Mouse (Mus musculus): ENCODE data around the gene Crybg2.

The Crybg2 gene

DNA sequence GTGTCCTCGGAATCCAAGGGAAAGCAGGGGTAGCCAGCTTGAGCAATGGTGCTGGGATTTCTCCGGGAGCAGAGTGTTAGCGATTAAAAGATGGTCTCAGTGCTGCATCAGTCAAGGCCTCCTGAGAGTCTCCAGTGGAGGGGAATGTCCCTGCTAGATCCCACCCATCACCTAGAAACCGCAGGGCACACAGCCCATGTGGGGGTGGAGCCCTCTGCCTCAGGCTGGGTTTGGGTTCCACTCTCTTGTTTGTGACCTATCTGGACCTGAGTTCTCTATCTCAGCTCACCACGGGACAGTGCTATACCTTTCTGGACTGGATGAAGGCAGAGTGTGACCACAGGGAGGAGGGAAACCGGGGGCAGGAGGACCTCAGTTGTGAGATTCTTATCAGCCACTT, 1.7 kb upstream of the Crybg2 start:
- DNase-seq, result no peak

DNA sequence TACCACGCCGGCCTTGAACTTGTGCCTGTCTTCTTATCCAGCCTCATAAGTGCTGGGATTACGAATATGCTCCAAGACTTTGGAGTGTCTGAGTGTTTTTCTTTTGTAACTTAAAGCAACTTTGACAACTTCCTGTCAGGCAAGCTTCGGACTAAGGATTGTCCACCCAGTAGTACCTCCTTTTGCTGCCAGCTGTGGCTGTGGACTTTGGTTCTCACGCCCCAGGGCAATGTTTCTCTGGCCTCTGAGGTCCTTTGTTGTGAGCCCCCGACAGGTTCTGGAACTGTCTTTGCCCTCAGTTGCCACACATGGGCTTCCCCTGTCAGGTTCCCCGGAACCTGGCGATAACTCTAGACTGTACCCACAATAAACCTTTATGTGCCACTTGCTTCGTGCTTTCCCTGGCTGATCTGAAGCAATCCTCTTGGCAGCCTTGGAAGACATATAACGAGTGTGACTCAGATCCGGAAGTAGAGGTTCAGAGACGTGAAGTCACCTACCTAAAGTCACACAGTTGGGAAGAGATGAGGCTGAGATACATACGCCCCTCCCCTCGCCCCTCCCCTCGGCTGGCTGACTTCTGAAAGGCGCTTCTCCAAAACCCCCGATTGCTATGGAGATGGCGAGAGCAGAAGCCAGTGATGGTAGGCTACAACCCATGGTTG, 683 bp downstream of the Crybg2 start:
- DNase-seq, result peak in 1 of 2 experiments; percentile 32

DNA sequence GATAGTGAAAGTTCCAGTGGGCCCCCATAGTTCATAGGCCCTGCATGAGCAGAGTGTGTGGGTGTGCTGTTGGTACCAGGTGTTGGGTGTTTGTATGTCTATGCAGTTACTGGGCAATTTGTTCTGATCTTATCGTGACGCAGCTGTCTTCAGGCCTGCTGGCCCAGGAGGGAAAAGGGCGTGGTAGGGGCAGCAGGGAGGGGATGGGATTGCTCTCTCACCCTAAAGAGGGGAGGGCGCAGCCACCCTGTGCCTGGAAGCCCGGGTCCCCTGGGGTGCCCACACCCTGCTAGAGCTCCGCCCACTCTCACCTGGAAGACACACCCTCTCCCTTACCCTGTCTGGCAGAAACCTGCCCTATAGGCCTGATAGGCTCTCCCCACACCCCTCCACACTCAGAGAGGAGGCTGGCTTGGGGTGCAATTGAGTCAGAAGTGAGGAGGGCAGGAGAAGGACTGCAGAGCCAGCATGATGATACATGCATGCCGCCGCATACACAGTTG, 1.4 kb downstream of the Crybg2 start:
- peak; percentile 12 to 36 for DNase-seq

DNA sequence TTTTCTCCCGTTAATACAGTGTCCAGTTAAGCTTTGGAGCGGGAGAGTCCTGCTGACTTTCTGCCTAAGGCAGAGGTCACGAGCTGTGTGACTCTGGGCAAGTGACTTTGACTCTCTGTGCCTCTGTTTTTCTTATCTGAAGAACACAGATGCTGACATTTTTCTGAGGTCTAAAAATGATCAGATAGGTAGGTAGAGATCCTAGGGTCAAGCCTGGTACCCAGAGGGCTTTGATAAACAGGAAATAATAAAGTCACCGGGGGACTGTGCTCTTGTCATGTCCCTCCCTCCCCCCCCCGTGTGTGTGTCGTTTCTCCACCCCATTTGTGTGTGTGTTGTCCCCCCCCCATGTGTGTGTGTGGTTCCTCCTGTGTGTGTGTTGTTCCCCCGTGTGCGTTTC, 1.9 kb downstream of the Crybg2 start:
- no peak for DNase-seq

DNA sequence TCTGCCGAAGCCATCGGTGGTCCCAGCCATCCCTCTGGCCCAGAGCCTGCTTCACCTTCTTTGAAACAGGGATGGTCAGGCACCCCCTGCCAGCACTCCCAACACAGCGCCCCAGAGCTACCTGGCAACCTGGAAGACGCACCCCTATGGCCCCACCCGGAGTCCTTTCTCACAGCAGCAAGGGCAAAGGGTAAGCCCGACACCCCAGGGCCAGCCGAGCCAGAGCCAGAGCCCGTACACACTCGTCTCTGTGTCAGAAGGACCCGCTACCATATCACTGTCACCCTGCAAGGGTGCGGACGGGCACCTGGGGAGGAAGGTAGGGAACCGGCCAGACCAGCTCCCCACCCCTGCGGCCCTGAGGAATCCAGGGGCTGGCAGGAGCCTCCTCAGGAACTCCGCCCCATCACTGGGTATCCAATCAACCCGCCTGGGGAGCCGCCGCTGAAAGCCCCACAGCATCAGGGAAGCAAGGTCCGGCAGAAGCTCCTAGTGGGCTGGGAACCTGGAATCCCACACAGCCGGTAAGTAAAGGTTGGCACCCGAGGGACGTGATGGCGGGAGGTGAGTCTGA, 4.9 kb downstream of the Crybg2 start:
- DNase-seq, result peak; percentile 62 to 78

DNA sequence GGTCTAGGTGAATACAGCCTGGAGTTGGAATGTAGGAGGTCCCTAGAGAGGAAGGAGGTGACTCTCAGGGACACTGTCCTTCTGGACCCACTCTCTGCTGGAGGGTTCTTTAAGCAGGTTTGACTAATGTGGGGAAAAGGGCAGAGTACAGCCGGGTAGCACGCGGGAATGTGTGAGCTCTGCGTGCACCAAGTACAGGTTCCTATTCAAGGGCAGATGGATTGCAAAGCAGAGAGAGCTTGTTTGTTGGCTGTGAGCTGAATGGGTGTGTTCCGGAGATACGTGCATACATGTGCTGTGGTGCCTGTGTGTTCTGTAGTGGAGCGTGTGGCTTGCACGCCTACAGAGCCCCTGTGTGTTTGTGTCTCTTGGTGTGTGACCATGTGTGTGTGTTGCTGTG, 6.8 kb downstream of the Crybg2 start:
- no peak for DNase-seq

DNA sequence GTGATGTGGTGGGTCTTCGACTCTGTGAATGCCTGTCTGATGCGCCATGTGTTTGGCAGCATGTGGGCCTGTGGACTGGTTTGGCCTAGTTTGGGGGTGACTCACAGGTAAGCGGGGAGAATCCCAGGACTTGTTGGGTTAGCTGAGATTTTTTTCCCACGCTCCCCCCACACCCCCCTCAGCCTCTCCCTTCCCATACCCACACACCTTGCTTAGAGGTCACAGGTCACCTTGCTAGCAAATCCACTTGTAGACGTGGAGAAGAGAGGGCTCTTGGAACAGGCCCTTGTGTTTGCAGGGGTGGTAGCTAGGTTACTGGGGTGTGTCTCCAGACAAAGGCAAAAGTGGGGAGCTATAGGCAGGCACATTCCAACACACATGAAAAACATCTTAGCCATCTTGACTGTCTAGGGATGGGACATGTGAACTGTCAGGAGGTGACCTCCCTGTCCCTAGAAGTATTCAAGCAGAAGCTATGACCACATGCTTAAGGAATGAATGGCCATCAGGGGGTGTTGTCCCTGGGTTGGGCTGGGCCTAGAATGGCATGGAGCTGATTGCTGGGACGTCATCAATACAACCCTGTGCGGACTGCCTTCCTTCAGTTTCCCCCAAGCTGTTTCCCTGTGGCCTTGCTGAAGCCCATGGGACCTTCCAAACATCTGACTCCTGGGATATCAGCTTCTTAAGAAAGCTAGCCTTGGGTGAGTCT, 7.4 kb downstream of the Crybg2 start:
- DNase-seq, result peak; percentile 57 to 72

DNA sequence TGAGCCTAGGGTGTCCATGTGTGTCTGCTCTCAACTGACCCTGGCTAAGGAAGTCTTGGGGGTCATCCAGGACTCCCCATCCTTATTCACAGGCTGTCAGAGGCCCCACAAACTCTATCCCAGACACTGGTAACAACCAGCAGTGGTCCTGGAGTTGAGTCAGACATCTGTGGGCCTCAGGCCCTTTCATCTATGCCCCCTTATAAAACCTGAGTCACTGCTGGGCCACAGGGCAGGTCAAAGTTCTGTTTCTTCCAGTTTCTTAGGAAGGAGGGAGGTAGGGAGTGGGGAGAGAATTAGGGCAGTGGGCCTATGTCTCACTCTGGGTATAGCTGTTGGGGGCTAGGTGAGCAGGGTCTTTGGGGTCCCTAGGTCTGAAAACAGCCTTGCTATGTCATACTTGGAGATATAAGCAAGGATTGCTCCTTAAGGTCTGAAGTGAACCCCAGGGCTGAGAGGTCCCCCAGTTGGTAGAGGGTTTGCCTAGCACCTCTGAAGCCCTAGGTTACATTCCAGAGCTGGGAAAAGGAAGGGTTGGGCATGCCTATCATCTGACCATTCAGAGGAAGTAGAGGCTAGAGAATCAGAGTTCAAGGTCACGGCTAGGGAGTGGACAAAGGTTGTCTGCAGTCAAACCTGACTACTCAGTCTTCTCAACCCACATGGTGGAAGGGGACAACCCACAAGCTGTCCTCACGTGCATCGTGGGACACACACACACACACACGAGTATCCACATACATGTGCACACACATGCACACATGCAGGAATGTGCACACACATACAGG, 8.4 kb downstream of the Crybg2 start:
- DNase-seq, result no peak

DNA sequence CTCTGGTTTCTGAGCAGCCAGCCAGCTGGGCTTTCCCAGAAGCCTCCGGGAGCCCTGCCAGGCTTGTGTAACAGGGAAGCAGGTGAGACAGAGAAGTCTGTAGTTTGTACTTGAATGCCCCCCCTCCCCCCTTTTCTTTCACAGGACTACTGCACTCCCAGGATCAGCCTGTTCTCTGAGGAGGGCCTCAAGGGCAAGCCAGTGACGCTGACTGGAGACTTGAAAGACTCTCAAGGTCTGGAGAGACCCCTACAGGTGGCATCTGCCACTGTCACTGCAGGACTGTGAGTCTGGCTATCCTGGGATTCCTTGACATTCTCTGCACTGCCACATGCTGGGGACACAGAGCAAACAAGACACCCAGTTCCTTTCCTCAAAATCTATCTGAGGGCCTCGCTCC, 18.1 kb downstream of the Crybg2 start:
- peak; percentile 38 to 60 for DNase-seq

DNA sequence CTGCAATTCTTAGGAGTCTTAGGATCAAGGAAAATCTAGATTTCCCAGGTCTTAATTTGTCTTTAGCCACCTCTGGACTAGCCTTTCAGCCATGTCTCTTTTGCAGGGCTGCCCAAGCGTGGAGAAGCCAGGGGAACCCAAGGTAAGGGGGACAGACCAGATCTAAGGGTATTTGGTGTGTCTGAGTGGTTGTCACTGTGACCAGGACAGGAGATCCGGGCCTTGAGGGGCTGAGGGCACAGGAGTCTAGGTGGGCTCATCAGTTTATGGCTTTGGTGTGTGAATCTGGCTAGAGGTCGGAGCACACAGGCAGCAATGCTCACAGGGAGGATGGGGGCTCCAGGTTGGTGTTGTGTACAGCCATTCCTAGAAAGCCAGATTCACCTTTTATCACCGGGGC, 20.1 kb downstream of the Crybg2 start:
- DNase-seq, result no peak

DNA sequence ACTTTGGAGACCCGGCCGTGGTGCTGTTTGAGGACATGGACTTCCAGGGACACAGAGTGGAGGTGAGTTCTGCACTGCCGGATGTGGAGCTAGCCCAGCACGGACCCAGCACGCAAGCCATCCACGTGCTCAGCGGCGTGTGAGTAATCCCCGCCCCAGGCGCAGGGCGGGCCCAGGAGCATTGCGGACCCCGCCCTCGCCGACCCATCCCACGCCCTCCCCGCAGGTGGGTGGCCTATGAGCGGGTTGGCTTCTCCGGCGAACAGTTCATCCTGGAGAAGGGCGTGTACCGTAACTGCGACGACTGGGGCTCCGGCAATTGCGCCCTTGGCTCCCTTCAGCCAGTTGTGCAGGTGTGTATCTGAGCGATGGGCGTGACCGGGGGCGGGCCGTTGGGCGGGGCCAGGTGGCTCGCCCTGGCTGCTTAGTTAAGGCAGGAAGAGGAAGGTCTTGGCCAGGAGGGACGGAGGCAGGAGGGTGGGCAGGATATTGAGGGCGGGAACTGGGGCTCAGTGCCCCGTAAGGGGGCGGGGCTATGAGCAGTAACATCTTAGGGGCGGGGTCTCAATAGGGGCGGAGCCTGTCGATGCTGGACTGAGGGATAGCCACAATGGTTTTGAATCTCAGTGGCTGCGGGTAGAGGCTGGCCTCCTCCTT, 21.2 kb downstream of the Crybg2 start:
- peak; percentile 86 to 92 for DNase-seq

DNA sequence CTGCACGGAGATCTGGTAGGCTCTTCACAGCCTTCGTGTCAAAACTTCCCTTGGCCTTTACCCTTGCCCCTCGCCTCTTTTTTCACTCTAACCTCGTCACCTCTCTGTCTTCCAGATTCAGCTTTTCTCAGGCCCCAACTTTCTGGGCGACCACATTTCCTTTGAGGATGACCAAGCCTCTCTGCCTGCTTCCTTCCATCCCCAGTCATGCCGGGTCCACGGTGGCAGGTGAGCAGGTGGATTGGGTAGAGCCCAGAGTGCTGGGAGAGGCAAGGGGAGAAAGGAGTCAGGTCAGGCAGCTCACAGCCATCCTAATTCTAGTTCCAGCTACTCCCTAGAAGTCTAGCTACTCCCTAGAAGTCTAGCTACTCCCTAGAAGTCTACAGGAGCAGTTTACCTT, 21.8 kb downstream of the Crybg2 start:
- no peak for DNase-seq

DNA sequence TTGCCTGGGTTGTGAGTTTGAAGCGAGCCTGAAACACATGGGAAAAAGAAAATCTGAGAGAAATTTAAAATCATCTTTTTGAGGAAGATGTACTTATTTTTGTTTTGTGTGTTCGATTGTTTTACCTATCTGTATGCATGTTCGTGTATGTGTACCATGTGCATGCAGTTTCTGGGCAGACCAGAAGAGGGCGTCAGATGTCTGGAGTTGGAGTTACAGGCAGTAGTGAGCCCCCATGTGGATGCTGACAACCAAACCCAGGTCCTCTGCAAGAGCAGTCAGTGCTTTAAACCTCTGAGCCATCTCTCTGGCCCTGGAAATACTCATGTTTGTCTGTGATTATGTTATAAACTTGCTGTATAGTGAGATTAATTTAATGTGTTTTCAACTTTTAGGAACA, 24.4 kb downstream of the Crybg2 start:
- no peak for DNase-seq

DNA sequence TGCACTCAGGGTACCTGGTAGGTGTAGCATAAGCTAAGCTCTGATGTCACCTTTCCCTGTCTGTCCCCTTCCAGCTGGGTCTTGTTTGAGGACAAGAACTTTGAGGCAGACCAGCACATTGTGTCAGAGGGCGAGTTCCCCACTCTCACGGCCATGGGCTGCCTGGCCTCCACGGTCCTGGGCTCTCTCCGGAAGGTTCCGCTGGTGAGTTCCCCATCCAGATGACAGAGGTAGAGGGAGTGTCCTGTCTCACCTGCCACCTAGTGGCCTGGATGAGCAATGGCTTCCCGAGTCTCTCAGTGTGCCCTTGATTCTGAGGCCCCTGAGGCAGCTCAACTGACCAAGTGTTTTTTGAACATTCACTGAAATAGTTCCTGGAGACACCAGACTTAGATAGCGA, 26.8 kb downstream of the Crybg2 start:
- DNase-seq, result peak in 1 of 2 experiments; percentile 34

DNA sequence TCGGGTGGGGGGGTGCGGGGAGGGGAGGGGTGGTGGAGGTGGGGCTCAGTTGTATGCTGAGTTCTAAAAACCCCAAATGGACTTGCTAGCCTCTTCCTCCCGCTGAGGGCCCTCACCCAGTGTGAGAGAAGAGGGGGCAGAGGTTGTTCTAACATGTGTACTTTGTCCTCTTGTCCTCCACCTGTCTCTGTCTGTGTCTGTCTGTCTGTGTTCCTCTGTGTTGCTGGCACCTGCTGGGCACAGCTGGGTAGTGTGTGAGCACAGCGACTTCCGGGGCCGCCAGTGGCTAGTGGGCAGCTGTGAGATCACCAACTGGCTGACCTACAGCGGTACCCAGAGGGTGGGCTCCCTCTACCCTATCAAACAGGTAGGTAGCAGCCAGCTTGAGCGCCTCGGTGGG, 28.4 kb downstream of the Crybg2 start:
- DNase-seq, result no peak

DNA sequence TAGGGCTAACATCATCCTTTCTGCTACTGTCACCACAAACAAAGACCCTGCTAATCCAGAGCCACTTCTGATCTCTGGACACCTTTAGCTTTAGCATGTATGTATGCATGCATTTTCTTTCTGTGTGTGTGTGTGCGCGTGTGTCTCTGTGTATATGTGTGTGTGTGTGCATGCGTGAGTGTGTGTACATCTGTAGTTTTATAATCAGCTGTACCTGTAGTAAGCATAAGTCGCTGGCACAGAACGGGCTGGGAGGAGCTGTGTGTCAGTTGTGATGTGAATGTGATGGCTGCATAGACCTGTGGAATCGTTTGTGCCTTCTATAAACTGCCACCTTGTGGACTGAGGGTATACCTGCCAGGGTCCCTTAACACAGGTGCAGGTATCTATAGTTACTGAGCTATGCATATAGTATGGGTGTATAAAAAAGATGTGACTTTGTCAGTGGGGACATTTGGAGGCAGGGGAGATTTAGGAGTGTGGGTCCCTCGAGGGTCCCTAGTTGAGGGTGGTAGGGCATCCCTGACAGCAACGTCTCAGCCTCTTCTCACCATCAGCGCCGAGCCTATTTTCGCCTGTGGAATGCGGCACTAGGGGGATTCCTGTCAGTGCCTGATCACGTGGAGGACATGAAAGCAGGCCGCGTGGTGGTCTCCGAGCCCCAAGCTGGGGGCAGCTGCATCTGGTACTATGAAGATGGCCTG, 30.1 kb downstream of the Crybg2 start:
- no peak for DNase-seq

DNA sequence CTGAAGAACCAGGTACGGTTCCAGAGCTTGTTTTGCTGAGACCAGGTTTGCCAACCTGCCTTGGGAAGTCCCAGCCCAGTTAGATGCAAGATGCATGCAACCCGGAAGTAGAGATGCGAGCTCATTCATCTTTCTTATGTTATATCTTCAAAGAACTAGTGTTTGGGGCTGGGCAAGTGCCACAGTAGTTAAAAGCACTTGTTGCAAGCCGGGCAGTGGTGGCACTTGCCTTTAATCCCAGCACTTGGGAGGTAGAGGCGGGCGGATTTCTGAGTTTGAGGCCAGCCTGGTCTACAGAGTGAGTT, 30.6 kb downstream of the Crybg2 start:
- no peak for DNase-seq

DNA sequence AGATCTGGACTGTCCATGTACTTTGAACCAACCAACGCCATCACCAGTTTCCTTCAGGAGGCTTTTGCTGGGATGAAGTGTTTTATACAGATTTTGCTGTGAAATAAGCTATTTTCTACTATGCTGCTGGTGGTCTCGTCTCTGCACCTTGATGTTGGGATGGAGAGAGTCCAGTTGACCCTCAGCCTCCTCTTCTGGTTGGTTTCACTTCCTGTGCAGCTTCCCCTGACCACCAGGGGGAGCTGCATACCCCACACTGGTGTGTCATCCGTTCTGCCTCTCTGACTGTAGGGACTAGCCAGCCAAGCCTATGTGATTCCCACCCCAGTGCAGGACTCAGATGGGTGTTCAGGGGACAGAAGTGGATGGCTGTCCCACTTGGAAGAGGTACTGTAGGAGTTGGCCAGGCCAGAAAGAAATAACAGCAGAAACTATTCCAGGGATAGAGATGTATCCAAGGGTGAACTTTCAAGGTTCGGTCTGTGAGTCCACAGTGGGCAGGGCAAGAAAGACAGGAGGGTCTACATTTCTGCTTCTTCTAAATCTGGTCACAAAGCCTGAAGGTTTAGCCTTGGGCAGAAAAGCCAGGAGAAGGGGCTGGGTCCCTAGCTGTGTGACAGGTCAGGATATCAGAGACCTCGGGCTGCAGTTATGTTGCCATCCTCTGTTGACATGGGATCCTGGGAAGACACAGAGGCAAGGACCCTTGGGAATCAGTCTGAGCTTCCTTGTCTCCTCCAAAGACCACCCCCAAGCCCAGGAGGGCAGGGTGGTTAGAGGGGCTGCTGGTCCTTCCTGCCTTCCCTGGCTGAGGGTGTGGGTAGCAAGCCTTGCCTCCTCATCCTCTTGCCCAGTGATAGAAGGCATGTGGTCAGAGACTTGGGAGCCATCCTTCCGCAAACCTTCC, 32.0 kb downstream of the Crybg2 start:
- DNase-seq, result peak; percentile 46 to 64

DNA sequence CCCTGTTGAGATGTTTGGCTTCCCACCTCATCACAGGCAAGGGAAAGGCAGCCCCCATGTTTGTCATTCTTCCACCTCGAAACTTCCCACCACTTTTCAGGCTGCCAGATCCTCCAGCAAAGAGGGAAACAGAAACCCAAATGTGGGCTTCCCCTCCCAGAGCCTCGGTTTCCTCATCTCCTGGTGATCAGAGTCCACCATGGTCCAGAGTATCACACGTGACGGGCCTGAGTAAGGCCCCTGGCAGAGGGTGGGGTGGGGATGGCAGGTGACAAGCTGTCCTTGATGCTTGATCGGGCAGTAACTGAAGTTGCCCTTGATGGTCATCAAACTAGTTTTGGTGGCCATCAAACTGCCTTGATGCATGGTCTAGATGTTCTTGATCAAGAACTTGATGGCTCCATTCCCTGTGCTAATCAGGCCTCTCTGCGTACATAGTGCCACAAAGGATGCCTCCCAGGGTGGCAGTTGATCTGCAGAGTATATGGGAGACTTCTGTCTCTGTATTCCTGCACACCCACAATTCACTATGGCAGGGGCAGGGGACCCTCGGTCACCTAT, 33.5 kb downstream of the Crybg2 start:
- no peak for DNase-seq

DNA sequence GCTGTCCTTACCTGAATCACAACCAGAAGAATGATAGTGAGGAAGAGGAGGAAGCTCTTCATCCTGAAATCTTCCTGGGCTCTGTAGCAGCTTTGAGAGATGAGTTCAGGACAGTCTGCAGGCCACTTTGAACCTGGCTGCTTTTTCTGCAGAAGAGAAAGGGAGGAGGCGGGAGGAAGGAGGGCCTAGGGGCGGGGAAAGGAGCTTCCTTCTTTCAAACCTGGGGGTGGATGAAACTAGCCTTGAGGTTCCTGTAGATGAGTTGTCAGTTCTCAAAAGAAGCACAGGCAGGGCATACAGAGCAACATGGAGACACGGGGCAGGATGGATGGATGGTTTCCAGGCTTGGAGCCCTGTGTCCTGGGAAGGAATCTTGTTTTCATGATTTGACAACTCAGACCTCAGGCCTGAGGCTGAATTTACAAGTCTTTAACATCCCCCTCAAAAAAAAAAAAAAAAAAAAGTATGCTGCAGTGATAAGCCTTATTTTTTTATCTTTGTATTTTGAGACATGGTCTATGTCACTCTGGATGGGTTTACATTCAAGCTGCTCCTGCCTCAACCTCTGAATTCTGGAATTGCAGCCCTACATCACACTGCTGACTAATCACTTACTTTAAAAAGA, 34.4 kb downstream of the Crybg2 start, which contains the start of gene Cd52:
Cd52 (minus strand) TSS at position 160 of the 625 bp plus-strand sequence.
- peak; percentile 62 to 73 for DNase-seq

Data from lung, adult 18-20 months (tissue).